Mouse (Mus musculus): ENCODE results near the gene Igfbp7. TPM values are rescaled to one million over a fixed set of nuclear protein-coding genes. Genes with fewer than 3 reads are reported as not detected.

Gene Igfbp7
- polyA plus RNA-seq, 1 experiment from 2014 or later, result 30.2 TPM

- Histone ChIP-seq H3K27me3 (replicated peaks) (no peaks in the 10 kb centered on the region), H3K9ac (no peak overlapping the region), H3K4me3 (no peak overlapping the region), H3K27ac (replicated peaks) (no peak overlapping the region), H3K9me3 (no peaks in the 10 kb centered on the region), H3K4me2 (no peak overlapping the region), H3K36me3 (no peaks in the 10 kb centered on the region), H3K4me1 (peaks cover 33% of the 10 kb centered on the region)
- ATAC-seq (ENCODE audit: extremely low read depth, insufficient number of reproducible peaks, low FRiP score, low TSS enrichment), result no peak
- WGBS, result 54% methylated on average over 3 of the region's 3 CpGs
Observed at GRCm38 (mm10) chr5:77362120-77362519, 45.7 kb downstream of the Igfbp7 start.

DNA sequence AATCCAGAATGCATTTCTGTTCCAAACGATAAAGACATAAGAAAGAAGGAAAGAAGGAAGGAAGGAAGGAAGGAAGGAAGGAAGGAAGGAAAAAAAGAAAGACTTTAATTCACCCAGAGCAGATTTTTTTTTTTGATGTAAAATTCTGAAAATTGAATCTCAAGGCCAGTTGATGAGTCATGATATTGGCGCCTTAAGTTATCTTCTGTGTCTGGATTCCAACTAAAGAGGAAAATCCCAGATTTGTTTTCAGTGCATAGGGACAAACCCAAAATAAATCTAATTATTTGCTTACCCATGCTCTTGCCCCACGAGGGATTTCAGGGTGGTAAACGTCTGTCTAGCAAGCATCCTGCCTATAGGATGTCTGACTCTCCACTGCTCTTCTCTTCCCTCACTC, 46.8 kb downstream of the Igfbp7 start:
- peaks cover 34% of the 10 kb centered on the region for H3K4me1 ChIP-seq
- no peak for ATAC-seq (ENCODE audit: extremely low read depth, insufficient number of reproducible peaks, low FRiP score, low TSS enrichment)
- no peak overlapping the region for H3K4me3 ChIP-seq
- H3K4me2 ChIP-seq, result no peak overlapping the region
- no peaks in the 10 kb centered on the region; the same call in 1 of the 2 replicates for H3K27me3 ChIP-seq (replicated peaks)
- H3K9me3 ChIP-seq, result no peaks in the 10 kb centered on the region
- WGBS, result 52% methylated on average over 4 of the region's 4 CpGs
- no peak overlapping the region for H3K9ac ChIP-seq
- no peaks in the 10 kb centered on the region for H3K36me3 ChIP-seq
- H3K27ac ChIP-seq (replicated peaks), result no peak overlapping the region

DNA sequence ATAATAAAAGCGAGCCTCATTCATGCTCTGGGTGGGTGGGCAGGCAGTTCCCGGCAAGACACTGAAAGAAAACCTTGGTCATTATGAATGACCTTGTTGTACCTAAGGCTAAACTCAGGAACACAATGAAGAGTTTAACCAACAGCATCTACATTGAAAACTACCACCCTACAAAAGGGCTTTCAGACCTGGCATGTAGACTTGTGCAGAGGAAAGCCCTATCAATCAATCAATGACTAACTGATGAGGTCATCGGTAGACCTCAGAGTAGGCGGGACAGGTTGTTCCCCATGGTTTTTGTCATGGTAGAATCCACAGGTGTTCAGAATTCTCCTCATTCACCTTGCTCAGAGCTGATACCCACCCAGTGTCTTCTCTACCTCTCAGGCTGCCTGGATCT, 47.9 kb downstream of the Igfbp7 start:
- Histone ChIP-seq H3K9me3 (no peaks in the 10 kb centered on the region), H3K27ac (replicated peaks) (no peak overlapping the region), H3K4me2 (no peak overlapping the region), H3K27me3 (replicated peaks) (no peaks in the 10 kb centered on the region; the same call in 1 of the 2 replicates), H3K36me3 (no peaks in the 10 kb centered on the region), H3K9ac (no peak overlapping the region), H3K4me3 (no peak overlapping the region), H3K4me1 (peaks cover 39% of the 10 kb centered on the region)
- no peak for ATAC-seq (ENCODE audit: extremely low read depth, insufficient number of reproducible peaks, low FRiP score, low TSS enrichment)
- WGBS, result 86% methylated on average over 4 of the region's 4 CpGs

DNA sequence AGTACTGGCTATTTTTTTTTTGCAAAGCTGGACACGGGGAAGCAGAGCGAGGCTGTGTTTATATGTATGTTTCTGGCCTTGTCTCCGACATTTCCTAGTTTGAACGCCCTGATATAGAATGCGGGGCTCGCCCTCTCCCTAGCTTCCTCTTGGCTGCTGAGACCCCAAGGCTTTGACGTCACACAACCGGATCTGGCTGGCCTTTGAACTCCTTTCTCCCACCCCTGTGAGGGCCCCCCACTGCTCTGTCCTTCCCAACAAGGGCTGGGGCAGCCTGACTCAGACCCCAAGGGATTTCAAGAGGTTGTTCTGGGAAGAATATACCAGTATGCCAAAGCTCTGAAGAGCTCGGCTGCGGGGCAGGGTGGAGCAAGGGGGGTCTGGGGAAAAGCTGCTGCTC, 49.5 kb downstream of the Igfbp7 start:
- under 1% methylated on average over 10 of the region's 10 CpGs for WGBS
- Histone ChIP-seq H3K36me3 (no peaks in the 10 kb centered on the region), H3K4me2 (peak overlapping the region; percentile 70), H3K27ac (replicated peaks) (peak overlapping the region; percentile 68), H3K9me3 (no peaks in the 10 kb centered on the region), H3K9ac (peak overlapping the region; percentile 77), H3K27me3 (replicated peaks) (peaks cover 8% of the 10 kb centered on the region), H3K4me1 (peaks cover 34% of the 10 kb centered on the region), H3K4me3 (peak overlapping the region; percentile 62)
- 0 out of 2 replicates have a peak, but pooled peaks have one; percentile 60 for ATAC-seq (ENCODE audit: extremely low read depth, insufficient number of reproducible peaks, low FRiP score, low TSS enrichment)

- Histone ChIP-seq H3K4me1 (peaks cover 34% of the 10 kb centered on the region), H3K9ac (peak overlapping the region; percentile 77), H3K27ac (replicated peaks) (peak overlapping the region; percentile 68), H3K9me3 (no peaks in the 10 kb centered on the region), H3K36me3 (no peaks in the 10 kb centered on the region), H3K27me3 (replicated peaks) (peaks cover 8% of the 10 kb centered on the region), H3K4me2 (peak overlapping the region; percentile 70), H3K4me3 (peak overlapping the region; percentile 62)
- WGBS, result 11% methylated on average over 22 of the region's 22 CpGs
- peak; percentile 67; the same call in 1 of the 2 replicates for ATAC-seq (ENCODE audit: extremely low read depth, insufficient number of reproducible peaks, low FRiP score, low TSS enrichment)
Observed at GRCm38 (mm10) chr5:77357405-77358149, 50.3 kb downstream of the Igfbp7 start.

DNA sequence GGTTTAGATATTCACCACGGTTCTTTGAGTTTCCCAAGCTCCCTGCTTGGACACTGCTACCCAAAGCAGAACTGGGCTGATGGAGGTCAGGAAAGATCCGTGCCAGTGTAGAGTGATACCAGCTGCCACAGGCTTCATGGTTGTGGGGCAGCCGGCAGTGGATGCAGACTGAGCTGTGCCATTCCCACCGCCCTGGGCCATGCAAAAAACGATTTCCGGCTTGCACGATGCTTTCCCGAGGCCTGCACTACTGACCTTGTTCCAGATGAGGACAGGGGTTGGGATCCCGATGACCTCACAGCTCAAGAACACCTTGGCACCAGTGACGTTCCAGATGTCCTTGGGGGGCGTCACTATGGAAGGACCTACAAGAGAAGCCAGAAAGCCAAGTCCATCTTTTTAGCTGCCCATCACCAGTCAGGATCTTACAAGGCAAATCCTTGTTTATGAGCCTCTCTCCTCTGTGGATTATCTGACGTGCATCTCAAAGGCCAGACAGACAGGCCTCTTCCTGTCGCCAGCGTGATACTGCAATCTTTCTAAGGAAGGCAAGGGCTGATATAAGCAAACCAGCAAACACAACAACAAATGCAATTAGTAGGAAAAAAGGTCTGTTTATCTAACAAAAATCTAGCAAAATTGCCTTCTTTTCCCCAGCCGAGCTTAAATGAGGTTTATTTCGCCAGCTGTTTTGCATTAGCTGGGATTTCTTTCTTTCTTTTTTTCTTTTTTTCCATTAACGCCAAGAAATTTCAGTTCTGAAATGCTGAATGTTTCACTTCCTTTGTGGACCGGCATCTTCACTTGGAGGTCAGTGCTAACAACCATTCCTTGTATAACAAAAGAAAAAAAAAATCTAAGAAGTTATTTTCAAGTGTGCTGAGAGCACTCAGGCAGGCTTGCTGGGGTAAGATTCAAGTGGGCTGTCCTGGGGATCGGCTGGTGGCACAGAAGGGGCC, 52.3 kb downstream of the Igfbp7 start:
- Histone ChIP-seq H3K4me3 (no peak overlapping the region), H3K36me3 (peaks cover 7% of the 10 kb centered on the region), H3K27me3 (replicated peaks) (peaks cover 8% of the 10 kb centered on the region), H3K4me2 (no peak overlapping the region), H3K4me1 (peaks cover 33% of the 10 kb centered on the region), H3K27ac (replicated peaks) (0 out of 2 replicates have a peak overlapping the region, but pooled peaks have one; percentile 17), H3K9me3 (no peaks in the 10 kb centered on the region), H3K9ac (no peak overlapping the region)
- ATAC-seq (ENCODE audit: extremely low read depth, insufficient number of reproducible peaks, low FRiP score, low TSS enrichment), result no peak
- WGBS, result 66% methylated on average over 19 of the region's 19 CpGs

DNA sequence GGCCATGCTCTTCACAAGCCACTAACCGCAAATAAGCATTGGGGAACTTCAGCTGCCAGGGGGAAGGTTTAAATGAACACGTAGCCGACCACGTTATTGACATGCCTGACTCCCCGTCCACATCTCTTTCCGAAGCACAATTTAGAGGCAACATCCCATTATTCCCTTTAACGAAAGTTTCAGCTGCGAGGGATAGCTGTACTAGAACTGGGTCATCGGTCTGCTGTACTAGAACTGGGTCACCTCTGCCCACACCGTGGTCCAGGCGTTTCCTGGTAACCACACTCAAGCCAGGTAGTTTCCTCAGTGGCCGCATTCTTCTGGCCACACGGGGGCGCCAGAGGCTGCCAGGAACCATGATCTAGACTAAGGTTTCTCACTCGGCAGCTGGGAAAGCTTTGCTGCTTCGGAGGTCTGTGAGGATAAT, 53.5 kb downstream of the Igfbp7 start:
- Histone ChIP-seq H3K9ac (peak overlapping the region; percentile 41; the same call in 1 of the 2 replicates), H3K4me1 (peaks cover 26% of the 10 kb centered on the region), H3K27me3 (replicated peaks) (peaks cover 8% of the 10 kb centered on the region), H3K9me3 (no peaks in the 10 kb centered on the region), H3K27ac (replicated peaks) (no peak overlapping the region), H3K4me3 (peak overlapping the region; percentile 27; the same call in 1 of the 2 replicates), H3K36me3 (peaks cover 18% of the 10 kb centered on the region), H3K4me2 (peak overlapping the region; percentile 61)
- WGBS, result 10% methylated on average over 16 of the region's 16 CpGs
- no peak for ATAC-seq (ENCODE audit: extremely low read depth, insufficient number of reproducible peaks, low FRiP score, low TSS enrichment)

DNA sequence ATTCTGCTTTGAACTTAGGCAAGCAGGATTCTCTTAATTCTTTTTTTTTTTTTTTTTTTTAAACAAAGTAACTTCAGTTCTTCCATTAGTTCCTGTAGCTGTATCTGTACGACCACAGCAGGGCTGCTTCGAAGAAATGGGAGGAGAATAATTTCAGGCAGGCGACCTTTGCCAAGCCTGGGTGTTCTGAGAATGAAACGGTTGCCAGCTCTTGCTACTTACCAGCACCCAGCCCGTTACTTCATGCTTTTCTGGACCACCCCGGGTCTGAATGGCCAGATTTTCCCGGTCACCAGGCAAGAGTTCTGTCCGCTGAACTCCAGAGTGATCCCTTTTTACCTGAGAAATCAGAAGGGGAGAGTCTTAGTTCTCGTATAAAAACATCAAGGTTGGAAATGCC, 56.1 kb downstream of the Igfbp7 start:
- Histone ChIP-seq H3K4me3 (no peak overlapping the region), H3K4me2 (no peak overlapping the region), H3K27me3 (replicated peaks) (peaks cover 8% of the 10 kb centered on the region), H3K9ac (no peak overlapping the region), H3K4me1 (peaks cover 11% of the 10 kb centered on the region), H3K9me3 (no peaks in the 10 kb centered on the region), H3K27ac (replicated peaks) (no peak overlapping the region), H3K36me3 (peaks cover 45% of the 10 kb centered on the region)
- WGBS, result 78% methylated on average over 9 of the region's 9 CpGs
- ATAC-seq (ENCODE audit: extremely low read depth, insufficient number of reproducible peaks, low FRiP score, low TSS enrichment), result no peak

- ATAC-seq (ENCODE audit: extremely low read depth, insufficient number of reproducible peaks, low FRiP score, low TSS enrichment), result no peak
- no peak overlapping the region for H3K9ac ChIP-seq
- H3K4me1 ChIP-seq, result peaks cover 6% of the 10 kb centered on the region
- H3K9me3 ChIP-seq, result no peaks in the 10 kb centered on the region
- no peak overlapping the region for H3K4me2 ChIP-seq
- H3K36me3 ChIP-seq, result peaks cover 59% of the 10 kb centered on the region
- H3K4me3 ChIP-seq, result no peak overlapping the region
- WGBS, result 91% methylated on average over 15 of the region's 15 CpGs
- peaks cover 8% of the 10 kb centered on the region; the same call in 1 of the 2 replicates for H3K27me3 ChIP-seq (replicated peaks)
- H3K27ac ChIP-seq (replicated peaks), result no peak overlapping the region
Observed at GRCm38 (mm10) chr5:77349971-77350658, 57.7 kb downstream of the Igfbp7 start.

- no peak for ATAC-seq (ENCODE audit: extremely low read depth, insufficient number of reproducible peaks, low FRiP score, low TSS enrichment)
- 96% methylated on average over 8 of the region's 8 CpGs for WGBS
- H3K4me2 ChIP-seq, result no peak overlapping the region
- H3K27ac ChIP-seq (replicated peaks), result no peak overlapping the region
- H3K36me3 ChIP-seq, result peaks cover 71% of the 10 kb centered on the region
- no peaks in the 10 kb centered on the region for H3K4me1 ChIP-seq
- peaks cover 6% of the 10 kb centered on the region; the same call in 1 of the 2 replicates for H3K27me3 ChIP-seq (replicated peaks)
- no peak overlapping the region for H3K4me3 ChIP-seq
- no peak overlapping the region for H3K9ac ChIP-seq
- no peaks in the 10 kb centered on the region for H3K9me3 ChIP-seq
Observed at GRCm38 (mm10) chr5:77348901-77349300, 58.9 kb downstream of the Igfbp7 start.

DNA sequence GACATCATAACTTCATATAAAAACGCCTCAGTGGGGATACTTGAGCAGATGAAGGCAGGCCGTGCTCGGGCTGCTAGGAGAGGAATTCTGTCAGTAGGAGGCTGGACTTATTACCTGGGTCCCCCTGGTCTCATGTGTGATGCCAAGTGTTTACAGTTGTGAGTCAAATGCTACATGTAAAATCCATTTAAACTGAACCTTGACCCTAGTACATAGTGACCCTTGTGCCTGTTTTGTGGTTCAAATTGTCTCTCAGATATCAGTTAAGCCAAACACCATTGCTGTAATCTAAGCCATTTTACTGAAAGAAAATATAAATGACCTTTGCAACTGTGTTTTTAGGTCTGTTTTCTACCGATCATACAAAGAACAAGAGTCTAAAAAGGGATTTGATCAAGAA, 67.8 kb downstream of the Igfbp7 start:
- Histone ChIP-seq H3K4me3 (no peak overlapping the region), H3K27ac (replicated peaks) (no peak overlapping the region), H3K4me2 (no peak overlapping the region), H3K36me3 (peaks cover 99% of the 10 kb centered on the region), H3K9ac (no peak overlapping the region), H3K4me1 (no peaks in the 10 kb centered on the region), H3K27me3 (replicated peaks) (no peaks in the 10 kb centered on the region), H3K9me3 (no peaks in the 10 kb centered on the region)
- ATAC-seq (ENCODE audit: extremely low read depth, insufficient number of reproducible peaks, low FRiP score, low TSS enrichment), result no peak
- WGBS, result 78% methylated on average over 4 of the region's 4 CpGs
